Mouse (Mus musculus) ES-Bruce4 (cell line): ENCODE data around the gene Txnip.
"Not testable (repeated sequence)": the region's sequence is repeated elsewhere in the genome, so short reads cannot be mapped to it uniquely, and the experiment has no call there.

Experiments used
- EP300 ChIP-seq: IDR thresholded peaks from 2 replicates; pipeline ENCODE4 v1.6.1; 2011; ENCODE audit warnings: low read depth, low read length; ENCODE audit not compliant: insufficient read depth
- POLR2A ChIP-seq: IDR thresholded peaks from one replicate; pipeline ENCODE4 v1.8.1; 2011; ENCODE audit warnings: low read length; ENCODE audit not compliant: insufficient read depth

- TF ChIP-seq POLR2A, EP300: not testable (repeated sequence)
These were observed 49.8 kb upstream of the Txnip start for GRCm38 (mm10) chr3:96507966-96508365.
